Mouse (Mus musculus) testis, adult 2 months (tissue): ENCODE measurements around the gene Dll3. TPM values are rescaled to one million over a fixed set of nuclear protein-coding genes. Genes with fewer than 3 reads are reported as not detected.
A peak's percentile ranks its signal among the peaks of the same experiment; 100 is the strongest.

Source experiments
- H3K27ac ChIP-seq: fragments of 200-500 bp; 2 replicates; pipeline ENCODE4 v1.5.1; 2012; ENCODE audit warnings: low read depth, low read length; ENCODE audit not compliant: control insufficient read depth, insufficient read depth
- H3K27me3 ChIP-seq: fragments of 200-500 bp; 2 replicates; pipeline ENCODE4 v1.6.1; 2012; ENCODE audit warnings: mild to moderate bottlenecking, low read length, moderate library complexity; ENCODE audit not compliant: control insufficient read depth, insufficient read depth
- H3K36me3 ChIP-seq: fragments of 200-500 bp; 2 replicates; pipeline ENCODE4 v1.6.1; 2012; ENCODE audit warnings: mild to moderate bottlenecking, low read length; ENCODE audit not compliant: control insufficient read depth, insufficient read depth
- H3K4me1 ChIP-seq: fragments of 200-500 bp; 2 replicates; pipeline ENCODE4 v1.6.1; 2012; ENCODE audit warnings: low read length; ENCODE audit not compliant: control insufficient read depth, insufficient read depth
- H3K4me3 ChIP-seq: fragments of 200-500 bp; 2 replicates; pipeline ENCODE4 v1.5.1; 2012; ENCODE audit warnings: low read depth, mild to moderate bottlenecking, low read length, moderate library complexity, mixed read lengths; ENCODE audit not compliant: control insufficient read depth
- CTCF ChIP-seq: fragments of 200-500 bp; IDR thresholded peaks from 2 replicates; pipeline ENCODE4 v1.5.1; 2012; ENCODE audit warnings: low read depth, mild to moderate bottlenecking, inconsistent platforms, low read length, moderate library complexity; ENCODE audit not compliant: control insufficient read depth, insufficient read depth, insufficient replicate concordance
- POLR2A ChIP-seq: fragments of 200-500 bp; IDR thresholded peaks from 2 replicates; pipeline ENCODE4 v1.6.1; 2012; ENCODE audit warnings: low read depth, mild to moderate bottlenecking, inconsistent platforms, low read length, moderate library complexity; ENCODE audit not compliant: control insufficient read depth
- polyA plus RNA-seq: library from polyadenylated mRNA; depleted of rRNA; stranded (reverse); fragments of >200 nt; gene quantifications from 2 replicates; pipeline ENCODE4 v1.2.3, GENCODE M21; 2012

The Dll3 gene
- polyA plus RNA-seq, 1 experiment, result 31.9 TPM

DNA sequence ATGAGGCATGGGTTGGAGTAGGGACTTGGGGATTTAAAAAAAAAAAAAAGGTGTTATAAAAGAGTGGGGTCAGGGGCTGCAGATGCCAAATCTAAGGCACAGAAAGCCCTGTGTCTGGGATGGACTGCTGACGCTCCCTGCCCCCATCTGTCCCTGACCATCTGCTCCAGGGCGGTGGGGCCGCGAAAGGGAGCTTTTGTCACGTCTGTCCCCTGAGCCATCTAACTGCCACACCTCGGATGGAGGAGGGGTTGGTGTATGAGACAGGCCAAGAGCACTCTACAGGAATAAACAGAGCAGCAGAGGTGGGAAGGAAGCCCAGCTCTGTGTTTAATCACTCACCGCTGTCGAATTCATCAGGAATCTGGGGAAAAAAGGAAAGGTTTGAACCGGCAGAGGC, 7.7 kb upstream of the Dll3 start:
- Histone ChIP-seq H3K4me3 (no peak overlapping the region), H3K36me3 (no peaks in the 10 kb centered on the region), H3K27ac (no peak overlapping the region), H3K4me1 (peaks cover 9% of the 10 kb centered on the region), H3K27me3 (no peaks in the 10 kb centered on the region)
- TF ChIP-seq POLR2A (no peak), CTCF (no peak)

DNA sequence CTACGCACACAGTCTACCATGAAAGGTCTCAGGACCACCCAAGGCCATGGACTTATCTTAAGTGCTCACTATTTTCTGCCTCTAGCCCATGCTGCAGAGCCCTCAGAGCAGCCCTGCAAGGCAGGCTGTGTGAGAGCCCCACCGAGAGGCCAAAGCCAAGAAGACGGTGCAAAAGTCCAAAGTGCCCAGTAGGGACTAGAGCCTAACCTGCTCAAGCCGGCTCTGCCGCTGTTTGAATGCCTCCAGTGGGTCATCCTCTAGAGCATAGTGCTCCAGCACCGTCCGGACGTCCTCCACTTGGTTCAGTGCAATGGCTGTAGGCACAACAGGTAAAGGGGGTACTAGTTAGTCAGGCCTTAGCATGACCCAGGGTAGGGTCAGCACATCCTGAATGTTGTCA, 4.2 kb upstream of the Dll3 start:
- Histone ChIP-seq H3K27me3 (no peaks in the 10 kb centered on the region), H3K4me3 (no peak overlapping the region), H3K4me1 (peaks cover 8% of the 10 kb centered on the region), H3K36me3 (no peaks in the 10 kb centered on the region), H3K27ac (no peak overlapping the region)
- TF ChIP-seq CTCF (no peak), POLR2A (no peak)

DNA sequence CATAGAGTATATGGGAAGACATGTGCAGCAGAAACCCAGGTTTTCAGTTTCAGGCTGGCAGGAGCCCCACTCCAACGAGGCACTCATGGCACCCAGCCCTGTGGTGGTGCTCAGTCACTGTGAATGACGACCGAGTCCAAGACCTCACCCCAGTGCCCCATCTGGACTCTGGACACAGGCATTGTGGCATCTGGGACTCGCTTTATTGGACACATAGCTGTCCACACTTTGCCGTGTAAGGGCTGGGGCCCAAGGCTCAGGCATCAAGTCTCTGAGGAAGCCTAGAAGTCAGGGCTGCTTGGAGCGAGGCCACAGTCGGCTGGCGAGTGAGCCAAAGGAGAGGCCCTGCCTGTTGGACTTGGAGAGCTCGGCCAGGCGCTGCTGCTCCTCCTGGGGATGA, 3.6 kb upstream of the Dll3 start:
- TF ChIP-seq CTCF (no peak), POLR2A (no peak)
- H3K27me3 ChIP-seq, result no peaks in the 10 kb centered on the region
- H3K27ac ChIP-seq, result no peak overlapping the region
- peaks cover 4% of the 10 kb centered on the region for H3K4me1 ChIP-seq
- H3K4me3 ChIP-seq, result no peak overlapping the region
- no peaks in the 10 kb centered on the region for H3K36me3 ChIP-seq

GRCm38 (mm10) chr7:28298837-28299625, 3.0 kb downstream of the Dll3 start:
- H3K4me3 ChIP-seq, result peak overlapping the region; percentile 25; the same call in 1 of the 2 replicates
- TF ChIP-seq CTCF (peak; percentile 22; the same call in 1 of the 2 replicates), POLR2A (no peak)
- H3K36me3 ChIP-seq, result no peaks in the 10 kb centered on the region
- no peak overlapping the region for H3K27ac ChIP-seq
- H3K27me3 ChIP-seq, result no peaks in the 10 kb centered on the region
- peaks cover 40% of the 10 kb centered on the region for H3K4me1 ChIP-seq

GRCm38 (mm10) chr7:28294481-28294880, 7.6 kb downstream of the Dll3 start:
- H3K27me3 ChIP-seq, result no peaks in the 10 kb centered on the region
- peak overlapping the region; percentile 70 for H3K27ac ChIP-seq
- TF ChIP-seq POLR2A, result peak; percentile 75
- no peak for TF ChIP-seq CTCF
- peak overlapping the region; percentile 79 for H3K4me3 ChIP-seq
- H3K36me3 ChIP-seq, result no peaks in the 10 kb centered on the region
- peaks cover 56% of the 10 kb centered on the region for H3K4me1 ChIP-seq

- Histone ChIP-seq H3K27me3 (no peaks in the 10 kb centered on the region), H3K4me3 (peak within 1 kb of the TSS; percentile 79), H3K27ac (no peak within 1 kb of the TSS), H3K36me3 (no peaks in the 10 kb centered on the region), H3K4me1 (peaks cover 34% of the 10 kb centered on the region)
- TF ChIP-seq CTCF (no peak), POLR2A (peak; percentile 71; the same call in 1 of the 2 replicates)
Observed at GRCm38 (mm10) chr7:28290638-28291590, 11.1 kb downstream of the Dll3 start, which contains the start of gene Selenov. Gene Selenov, minus strand, starts transcription at chr7:28291186.

- H3K4me3 ChIP-seq, result peak overlapping the region; percentile 79
- no peaks in the 10 kb centered on the region for H3K27me3 ChIP-seq
- TF ChIP-seq CTCF, result no peak
- TF ChIP-seq POLR2A, result 0 out of 2 replicates have a peak, but pooled peaks have one; percentile 23
- H3K36me3 ChIP-seq, result no peaks in the 10 kb centered on the region
- no peak overlapping the region for H3K27ac ChIP-seq
- peaks cover 33% of the 10 kb centered on the region for H3K4me1 ChIP-seq
Observed at GRCm38 (mm10) chr7:28290165-28290564, 11.9 kb downstream of the Dll3 start.
